Mouse (Mus musculus): ENCODE measurements at regions not wholly inside any gene's neighbourhood (a gene's known extent, or its start where the extent isn't known, plus 50 kb on each side); places are given as distances from the start of the nearest gene placed in this dataset.

GRCm38 (mm10) chr6:31083701-31084100, 124.8 kb upstream of the Klf14 start:
- DNase-seq (ENCODE audit: low spot score in 2 of 2): no peak

GRCm38 (mm10) chr6:31085063-31085759, 126.3 kb upstream of the Klf14 start:
- DNase-seq (ENCODE audit: low spot score in 2 of 2): no peak

DNA sequence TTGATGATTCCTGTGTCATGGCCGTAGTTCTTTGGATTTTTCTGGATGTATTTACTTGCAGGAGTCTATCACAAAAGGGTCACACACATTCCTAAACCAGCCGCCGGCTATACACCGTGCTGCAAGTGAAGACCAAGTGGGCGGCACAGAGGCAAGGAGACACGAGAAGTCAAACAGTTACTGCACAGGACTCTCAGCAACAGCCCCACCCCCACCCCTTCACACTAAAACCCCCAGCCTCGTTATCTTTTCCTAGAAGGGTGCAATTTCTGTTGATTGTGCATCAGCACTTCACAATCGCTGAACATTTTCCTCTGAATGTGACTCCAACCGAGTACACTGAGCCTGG, 126.9 kb upstream of the Klf14 start:
- DNase-seq (ENCODE audit: low spot score in 2 of 2): no peak

DNA sequence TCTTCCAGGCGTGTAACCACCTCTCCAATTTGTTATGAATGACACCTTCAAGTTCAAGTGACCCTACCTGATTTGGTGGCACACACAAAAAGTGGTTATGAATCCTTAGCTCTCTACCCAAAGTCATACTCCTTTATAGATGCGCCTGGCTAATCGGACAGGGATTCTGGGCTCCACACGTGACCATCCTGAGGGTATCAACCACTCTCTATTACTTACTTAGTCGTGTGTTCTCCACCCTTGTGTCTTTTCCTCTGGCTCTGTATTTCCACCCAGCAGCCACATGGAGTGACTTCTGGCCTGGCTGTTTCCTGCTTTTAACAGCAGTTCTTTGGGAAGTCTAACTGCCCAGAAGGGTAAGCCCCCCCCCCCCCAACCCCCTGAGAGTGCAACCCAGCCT, 127.4 kb upstream of the Klf14 start:
- no peak for DNase-seq (ENCODE audit: low spot score in 2 of 2)

GRCm38 (mm10) chr6:31086798-31087360, 128.0 kb upstream of the Klf14 start:
- DNase-seq (ENCODE audit: low spot score in 2 of 2): no peak

DNA sequence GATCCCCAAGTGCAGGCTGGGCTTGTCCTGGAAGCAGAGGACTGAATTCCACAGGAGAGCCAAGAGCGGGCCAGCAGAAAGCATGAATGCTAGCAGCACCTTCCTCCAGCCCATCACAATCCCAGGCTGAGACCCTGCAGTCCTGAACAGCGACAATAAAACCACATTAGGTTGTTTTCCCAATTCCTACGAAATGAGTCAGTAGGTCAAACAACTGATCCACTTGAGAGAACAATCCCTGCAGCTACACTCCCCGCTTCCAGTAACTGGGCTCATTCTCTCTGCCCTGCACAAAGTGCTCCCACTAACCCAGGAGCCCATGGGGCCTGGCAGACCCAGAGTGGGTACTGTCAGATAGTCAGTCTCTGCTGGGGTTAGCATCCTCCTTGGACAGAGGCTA, 128.6 kb upstream of the Klf14 start:
- no peak for DNase-seq (ENCODE audit: low spot score in 2 of 2)

DNA sequence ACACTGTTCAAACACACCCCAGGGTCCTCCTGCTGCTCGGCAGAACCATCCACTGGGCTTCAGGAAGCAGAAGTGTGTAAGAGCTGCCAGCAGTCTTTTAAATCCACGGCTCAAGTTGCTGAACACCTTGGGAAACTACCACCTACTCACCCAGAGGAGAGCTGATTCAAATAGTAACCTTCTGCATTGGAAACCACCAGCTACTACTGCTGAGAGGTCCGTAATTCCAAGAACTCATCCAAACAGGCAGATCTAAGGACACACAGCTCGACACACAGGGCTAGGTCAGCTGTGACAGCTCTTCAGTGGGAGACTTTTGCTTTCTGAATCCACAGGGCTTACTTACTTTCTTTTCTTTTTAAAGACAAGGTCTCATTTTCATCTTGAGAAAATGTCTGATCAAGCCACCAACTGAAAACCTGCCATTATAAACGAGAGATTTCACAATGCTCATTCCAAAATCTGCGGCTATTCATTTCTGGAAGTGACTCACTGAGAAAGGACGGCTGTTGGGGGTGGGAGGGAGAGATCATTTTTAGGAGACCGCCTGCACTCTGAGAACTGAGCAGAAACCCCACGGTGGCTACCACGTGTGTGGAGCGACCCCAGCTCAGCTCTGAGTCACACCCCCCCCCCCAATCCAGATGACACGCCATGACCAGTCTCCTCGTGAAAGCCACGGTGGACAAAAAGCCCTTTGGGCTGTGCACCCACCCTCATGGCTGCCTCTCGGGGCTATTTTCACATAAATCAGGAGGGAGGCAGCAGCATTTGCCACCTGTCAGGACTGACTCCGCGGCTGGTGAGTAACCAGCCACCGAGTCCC, 129.5 kb upstream of the Klf14 start:
- no peak for DNase-seq (ENCODE audit: low spot score in 2 of 2)

GRCm38 (mm10) chr6:31088973-31089368, 130.1 kb upstream of the Klf14 start:
- DNase-seq (ENCODE audit: low spot score in 2 of 2): no peak

DNA sequence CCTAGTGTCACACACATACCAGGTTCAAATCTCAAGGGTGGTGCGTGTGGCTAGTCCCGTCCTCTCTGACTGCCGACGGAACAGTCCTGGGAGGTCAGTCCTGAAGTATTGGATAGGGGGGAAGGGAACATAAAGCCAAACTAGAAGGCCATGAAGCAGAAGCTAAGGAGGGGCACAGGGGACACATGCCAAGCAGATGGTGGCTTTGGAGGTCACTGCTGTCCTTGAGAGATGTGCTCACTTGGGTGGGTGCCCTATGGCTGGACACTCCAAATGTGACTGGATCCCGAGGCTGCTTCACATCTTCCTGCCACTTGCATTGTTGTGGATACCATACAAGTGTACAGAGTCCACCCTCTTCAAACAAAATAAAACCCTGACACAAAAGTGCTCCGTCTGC, 131.4 kb upstream of the Klf14 start:
- no peak for DNase-seq (ENCODE audit: low spot score in 2 of 2)

DNA sequence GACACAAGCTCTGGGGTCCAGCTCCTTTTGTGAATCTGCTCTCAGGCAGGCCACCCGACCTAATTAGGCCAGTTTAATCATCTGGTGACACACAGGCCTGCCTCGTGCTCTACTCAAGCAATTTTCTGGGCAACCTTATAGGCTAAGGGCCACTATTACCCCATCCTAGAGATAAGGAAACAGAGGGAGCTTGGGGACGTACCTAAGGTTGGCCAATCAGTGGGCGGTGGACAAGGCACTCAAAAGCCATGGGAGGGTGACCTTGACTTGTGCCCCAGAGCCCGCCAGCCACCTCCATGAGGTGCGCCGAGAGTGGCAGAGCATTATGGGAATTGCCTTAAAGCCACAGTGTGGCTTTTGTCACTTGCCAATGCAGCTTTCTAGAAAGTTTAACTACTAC, 131.9 kb upstream of the Klf14 start:
- DNase-seq (ENCODE audit: low spot score in 2 of 2): no peak

- no peak for DNase-seq (ENCODE audit: low spot score in 2 of 2)
Measured at GRCm38 (mm10) chr6:31092324-31092723, 133.4 kb upstream of the Klf14 start.

- no peak for DNase-seq (ENCODE audit: low spot score in 2 of 2)
Measured at GRCm38 (mm10) chr6:31092760-31093159, 133.9 kb upstream of the Klf14 start.

- no peak for DNase-seq (ENCODE audit: low spot score in 2 of 2)
Measured at GRCm38 (mm10) chr6:31095943-31096714, 137.3 kb upstream of the Klf14 start.

GRCm38 (mm10) chr6:31096787-31097186, 137.9 kb upstream of the Klf14 start:
- no peak for DNase-seq (ENCODE audit: low spot score in 2 of 2)

DNA sequence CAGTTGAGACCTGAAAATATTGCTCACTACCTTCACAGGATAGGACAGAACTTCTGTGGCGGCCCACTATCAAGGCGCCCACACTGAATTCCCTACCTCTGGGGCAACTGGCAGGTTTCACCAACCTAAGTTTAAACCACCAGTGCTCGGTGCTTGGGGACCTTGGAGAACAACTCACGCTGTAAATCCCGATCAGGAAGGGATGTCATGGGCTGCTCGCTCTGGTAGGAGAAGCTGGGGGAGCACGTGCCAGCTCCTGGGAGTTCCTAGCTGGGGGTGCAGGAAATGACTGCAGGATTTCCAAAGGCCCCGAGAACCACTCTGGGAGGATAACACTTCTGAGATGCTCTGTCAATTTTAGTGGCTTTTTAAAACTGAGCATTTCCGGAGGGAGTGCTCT, 138.4 kb upstream of the Klf14 start:
- DNase-seq (ENCODE audit: low spot score in 2 of 2): no peak

- no peak for DNase-seq (ENCODE audit: low spot score in 2 of 2)
Measured at GRCm38 (mm10) chr6:31098106-31098505, 139.2 kb upstream of the Klf14 start.

DNA sequence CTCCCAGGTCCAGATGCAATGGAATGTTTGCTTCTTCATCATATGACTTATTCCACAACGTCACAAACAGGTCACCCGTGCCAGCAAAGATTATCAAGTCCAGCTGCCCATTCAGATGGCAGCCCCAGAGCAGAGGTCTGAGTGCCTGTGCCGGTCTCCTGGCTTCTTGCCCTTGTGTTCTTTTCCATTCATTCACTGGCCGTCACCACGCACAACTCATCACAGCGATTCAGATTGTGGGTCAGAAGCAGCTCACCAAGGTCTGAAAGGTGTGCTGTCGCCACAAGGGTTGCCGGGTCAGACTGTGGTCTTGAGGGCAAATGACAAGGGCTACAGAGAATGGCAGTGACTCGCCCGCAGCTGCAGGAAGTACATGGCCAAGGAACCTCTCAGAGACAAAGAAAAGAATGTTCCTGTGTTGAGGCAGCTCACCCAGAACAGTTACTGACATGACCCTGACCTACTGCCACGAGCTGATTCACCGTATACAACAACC, 141.3 kb upstream of the Klf14 start:
- peak in 1 of 2 experiments; percentile 14 for DNase-seq (ENCODE audit: low spot score in 2 of 2)

- DNase-seq (ENCODE audit: low spot score in 2 of 2): peak; percentile 78 to 85
Measured at GRCm38 (mm10) chr6:31100749-31101148, 141.9 kb upstream of the Klf14 start.

GRCm38 (mm10) chr6:31106144-31106836, 147.4 kb upstream of the Klf14 start:
- DNase-seq (ENCODE audit: low spot score in 2 of 2): no peak

DNA sequence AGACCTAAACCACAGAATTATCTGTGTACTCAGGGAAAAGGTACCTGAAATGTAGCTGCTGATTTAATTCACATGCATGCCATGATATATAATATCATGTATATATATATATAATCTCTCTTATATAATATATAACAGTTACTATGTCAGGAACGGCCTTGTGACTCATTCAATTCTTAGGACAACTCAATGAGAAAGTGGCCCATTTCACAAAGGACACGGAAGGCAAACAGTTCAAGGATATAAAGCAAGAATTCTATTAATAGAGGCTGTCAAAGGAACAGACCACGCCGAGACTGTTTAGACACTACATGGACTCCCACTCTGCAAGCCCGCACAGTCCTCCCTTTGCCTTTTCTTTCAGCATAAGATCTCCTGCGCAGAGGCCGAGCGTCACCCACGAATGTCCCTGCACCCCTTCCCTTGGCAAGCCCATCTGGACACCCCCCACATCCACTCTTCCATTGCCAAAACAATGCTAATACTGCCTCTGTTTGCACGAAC, 148.0 kb upstream of the Klf14 start:
- no peak for DNase-seq (ENCODE audit: low spot score in 2 of 2)

DNA sequence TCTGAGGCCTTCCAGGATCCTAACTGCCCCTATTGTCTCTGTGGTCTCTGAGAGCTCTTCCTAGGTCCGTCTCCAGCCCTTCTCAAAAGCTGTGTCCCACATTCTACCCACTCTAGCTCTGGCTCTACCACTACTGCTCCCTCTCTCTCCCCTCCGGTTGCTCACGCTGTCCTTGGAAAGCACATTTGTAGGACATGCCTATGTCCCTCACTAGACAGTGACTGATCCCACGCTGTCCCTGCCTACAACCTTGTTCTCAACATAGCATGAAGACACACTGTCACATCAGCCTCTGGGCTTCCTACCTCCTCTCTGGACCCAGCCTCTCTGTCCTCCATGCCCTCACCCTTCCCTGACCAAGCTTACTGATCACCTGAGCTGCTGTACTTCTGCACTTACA, 148.5 kb upstream of the Klf14 start:
- DNase-seq (ENCODE audit: low spot score in 2 of 2): no peak
